Mouse (Mus musculus) stomach, embryonic 14.5 days (tissue): ENCODE data around the gene Cx3cr1. TPM values are rescaled to one million over a fixed set of nuclear protein-coding genes. Genes with fewer than 3 reads are reported as not detected.

Experiments
- ATAC-seq: fragments of 200-750 bp; cut with Nextera tagmentation; 2 replicates; pipeline ENCODE4 v1.8.0; 2017; ENCODE audit warnings: low read depth, moderate TSS enrichment; ENCODE audit not compliant: insufficient number of reproducible peaks, insufficient read depth, low FRiP score
- H3K27ac ChIP-seq: fragments of 300-500 bp; sonication (generic); 2 replicates; pipeline ENCODE4 v1.5.1; 2014; ENCODE audit warnings: mild to moderate bottlenecking, low read length, moderate library complexity, mixed read lengths
- H3K27me3 ChIP-seq: fragments of 300-500 bp; sonication (generic); 2 replicates; pipeline ENCODE4 v1.6.1; 2014; ENCODE audit warnings: low read length, control low read depth, mixed read lengths; ENCODE audit not compliant: control insufficient read depth, insufficient read depth
- H3K36me3 ChIP-seq: fragments of 300-500 bp; sonication (generic); 2 replicates; pipeline ENCODE4 v1.6.1; 2014; ENCODE audit warnings: mild to moderate bottlenecking, control low read depth, low read length, moderate library complexity, mixed read lengths; ENCODE audit not compliant: control insufficient read depth, insufficient read depth
- H3K4me1 ChIP-seq: fragments of 300-500 bp; sonication (generic); 2 replicates; pipeline ENCODE4 v1.6.1; 2014; ENCODE audit warnings: low read length, control low read depth, mixed read lengths; ENCODE audit not compliant: control insufficient read depth, insufficient read depth
- H3K4me2 ChIP-seq: fragments of 300-500 bp; sonication (generic); replicated peaks from 2 replicates; pipeline ENCODE4 v1.6.1; 2014; ENCODE audit warnings: low read depth, low read length, control low read depth
- H3K4me3 ChIP-seq: fragments of 300-500 bp; sonication (generic); 2 replicates; pipeline ENCODE4 v1.5.1; 2014; ENCODE audit warnings: low read depth, low read length, control low read depth
- H3K9ac ChIP-seq: fragments of 300-500 bp; sonication (generic); replicated peaks from 2 replicates; pipeline ENCODE4 v1.6.1; 2014; ENCODE audit warnings: low read depth, mild to moderate bottlenecking, control low read depth, low read length, moderate library complexity, mixed read lengths
- H3K9me3 ChIP-seq: fragments of 300-500 bp; sonication (generic); 2 replicates; pipeline ENCODE4 v1.6.1; 2016; ENCODE audit warnings: low read depth, low read length, control low read depth; ENCODE audit not compliant: control insufficient read depth
- WGBS: fragments of 180-500 bp; shearing (Covaris S2); extraction: QIAGEN DNeasy Blood & Tissue Kit; methylation state at CpG from one replicate; pipeline ENCODE4 v1.1.7; 2014; 5-methylcytosine and 5-hydroxymethylcytosine counted together
- polyA plus RNA-seq: library from polyadenylated mRNA; unstranded; fragments of >200 nt; fragmentation: Nextera tagmentation; extraction: Ambion mirVana; gene quantifications from 2 replicates; pipeline ENCODE4 v1.2.1, GENCODE M21; 2014

Cx3cr1 gene
- polyA plus RNA-seq, 1 experiment from 2014 or later, result 13.7 TPM

- H3K4me1 ChIP-seq, result no peaks in the 10 kb centered on the region
- H3K27ac ChIP-seq, result no peak overlapping the region
- no peak overlapping the region for H3K9ac ChIP-seq
- 83% methylated on average over 7 of the region's 7 CpGs for WGBS
- H3K4me3 ChIP-seq, result no peak overlapping the region
- H3K27me3 ChIP-seq, result no peaks in the 10 kb centered on the region
- no peak overlapping the region for H3K4me2 ChIP-seq
- no peaks in the 10 kb centered on the region for H3K9me3 ChIP-seq
- peaks cover 27% of the 10 kb centered on the region; the same call in 1 of the 2 replicates for H3K36me3 ChIP-seq
- ATAC-seq, result no peak; the same call in 1 of the 2 replicates
Measured at GRCm38 (mm10) chr9:119970763-119971656, 98.7 kb downstream of the Cx3cr1 start.

- 42% methylated on average over 6 of the region's 6 CpGs for WGBS
- Histone ChIP-seq H3K9ac (no peak overlapping the region), H3K4me1 (no peaks in the 10 kb centered on the region), H3K27me3 (no peaks in the 10 kb centered on the region), H3K9me3 (no peaks in the 10 kb centered on the region), H3K4me3 (no peak overlapping the region), H3K36me3 (peaks cover 27% of the 10 kb centered on the region; the same call in 1 of the 2 replicates), H3K4me2 (no peak overlapping the region), H3K27ac (no peak overlapping the region)
- no peak for ATAC-seq
Measured at GRCm38 (mm10) chr9:119970221-119970620, 99.5 kb downstream of the Cx3cr1 start.

GRCm38 (mm10) chr9:119969811-119970210, 99.9 kb downstream of the Cx3cr1 start:
- Histone ChIP-seq H3K4me3 (no peak overlapping the region), H3K9me3 (no peaks in the 10 kb centered on the region), H3K9ac (no peak overlapping the region), H3K27me3 (no peaks in the 10 kb centered on the region), H3K4me1 (no peaks in the 10 kb centered on the region), H3K4me2 (no peak overlapping the region), H3K36me3 (peaks cover 27% of the 10 kb centered on the region; the same call in 1 of the 2 replicates), H3K27ac (no peak overlapping the region)
- no peak for ATAC-seq
- 83% methylated on average over 7 of the region's 7 CpGs for WGBS

- no peak overlapping the region for H3K27ac ChIP-seq
- H3K4me2 ChIP-seq, result no peak overlapping the region
- H3K4me1 ChIP-seq, result 0 out of 2 replicates have a peak, but pooled peaks cover 6% of the 10 kb centered on the region
- 87% methylated on average over 26 of the region's 26 CpGs for WGBS
- H3K27me3 ChIP-seq, result no peaks in the 10 kb centered on the region
- no peak overlapping the region for H3K4me3 ChIP-seq
- ATAC-seq, result no peak
- H3K9ac ChIP-seq, result no peak overlapping the region
- no peaks in the 10 kb centered on the region for H3K36me3 ChIP-seq
- no peaks in the 10 kb centered on the region for H3K9me3 ChIP-seq
Measured at GRCm38 (mm10) chr9:119966221-119966910, 103.3 kb downstream of the Cx3cr1 start.

- H3K4me3 ChIP-seq, result no peak overlapping the region
- no peaks in the 10 kb centered on the region for H3K36me3 ChIP-seq
- H3K4me1 ChIP-seq, result 0 out of 2 replicates have a peak, but pooled peaks cover 6% of the 10 kb centered on the region
- WGBS, result 71% methylated on average over 3 of the region's 3 CpGs
- H3K9me3 ChIP-seq, result no peaks in the 10 kb centered on the region
- H3K27me3 ChIP-seq, result no peaks in the 10 kb centered on the region
- H3K4me2 ChIP-seq, result no peak overlapping the region
- no peak overlapping the region for H3K9ac ChIP-seq
- no peak overlapping the region for H3K27ac ChIP-seq
- no peak for ATAC-seq
Measured at GRCm38 (mm10) chr9:119965186-119965585, 104.5 kb downstream of the Cx3cr1 start.

GRCm38 (mm10) chr9:119964206-119964605, 105.5 kb downstream of the Cx3cr1 start:
- no peak for ATAC-seq
- Histone ChIP-seq H3K9me3 (no peaks in the 10 kb centered on the region), H3K4me1 (0 out of 2 replicates have a peak, but pooled peaks cover 6% of the 10 kb centered on the region), H3K4me2 (no peak overlapping the region), H3K9ac (no peak overlapping the region), H3K27ac (no peak overlapping the region), H3K36me3 (no peaks in the 10 kb centered on the region), H3K27me3 (no peaks in the 10 kb centered on the region), H3K4me3 (no peak overlapping the region)
- 66% methylated on average over 3 of the region's 3 CpGs for WGBS

GRCm38 (mm10) chr9:119962987-119963667, 106.6 kb downstream of the Cx3cr1 start:
- Histone ChIP-seq H3K4me3 (no peak overlapping the region), H3K9ac (no peak overlapping the region), H3K4me2 (no peak overlapping the region; the same call in 1 of the 2 replicates), H3K27ac (no peak overlapping the region), H3K4me1 (0 out of 2 replicates have a peak, but pooled peaks cover 6% of the 10 kb centered on the region), H3K9me3 (no peaks in the 10 kb centered on the region), H3K27me3 (no peaks in the 10 kb centered on the region), H3K36me3 (no peaks in the 10 kb centered on the region)
- 17% methylated on average over 21 of the region's 21 CpGs for WGBS
- peak; percentile 60; the same call in 1 of the 2 replicates for ATAC-seq

GRCm38 (mm10) chr9:119962216-119962615, 107.5 kb downstream of the Cx3cr1 start:
- Histone ChIP-seq H3K27me3 (no peaks in the 10 kb centered on the region), H3K36me3 (no peaks in the 10 kb centered on the region), H3K27ac (no peak overlapping the region), H3K4me1 (0 out of 2 replicates have a peak, but pooled peaks cover 6% of the 10 kb centered on the region), H3K4me3 (no peak overlapping the region), H3K9me3 (no peaks in the 10 kb centered on the region), H3K9ac (no peak overlapping the region), H3K4me2 (no peak overlapping the region)
- ATAC-seq, result no peak
- WGBS, result 64% methylated on average over 4 of the region's 4 CpGs
